Mouse (Mus musculus) midbrain, embryonic 15.5 days (tissue): ENCODE data around the gene Rph3al. TPM values are rescaled to one million over a fixed set of nuclear protein-coding genes. Genes with fewer than 3 reads are reported as not detected.

ENCODE experiments used
- ATAC-seq: fragments of 200-750 bp; cut with Nextera tagmentation; replicated peaks from 2 replicates; pipeline ENCODE4 v1.8.0; 2017; ENCODE audit warnings: moderate TSS enrichment
- H3K27ac ChIP-seq: fragments of 300-500 bp; sonication (generic); 2 replicates; pipeline ENCODE4 v1.5.1; 2015; ENCODE audit warnings: mild to moderate bottlenecking, inconsistent platforms
- H3K27me3 ChIP-seq: fragments of 300-500 bp; sonication (generic); replicated peaks from 2 replicates; pipeline ENCODE4 v1.6.1; 2015; ENCODE audit warnings: inconsistent platforms
- H3K36me3 ChIP-seq: fragments of 300-500 bp; sonication (generic); replicated peaks from 2 replicates; pipeline ENCODE4 v1.6.1; 2015; ENCODE audit warnings: inconsistent platforms
- H3K4me1 ChIP-seq: fragments of 300-500 bp; sonication (generic); 2 replicates; pipeline ENCODE4 v1.6.1; 2015; ENCODE audit warnings: inconsistent platforms
- H3K4me2 ChIP-seq: fragments of 300-500 bp; sonication (generic); 2 replicates; pipeline ENCODE4 v1.6.1; 2015; ENCODE audit warnings: inconsistent platforms, mild to moderate bottlenecking, moderate library complexity
- H3K4me3 ChIP-seq: fragments of 300-500 bp; sonication (generic); 2 replicates; pipeline ENCODE4 v1.5.1; 2015; ENCODE audit warnings: mild to moderate bottlenecking, inconsistent platforms
- H3K9ac ChIP-seq: fragments of 300-500 bp; sonication (generic); 2 replicates; pipeline ENCODE4 v1.6.1; 2015; ENCODE audit warnings: mild to moderate bottlenecking, inconsistent platforms
- H3K9me3 ChIP-seq: fragments of 300-500 bp; sonication (generic); 2 replicates; pipeline ENCODE4 v1.6.1; 2016; ENCODE audit warnings: inconsistent platforms
- WGBS: fragments of 180-500 bp; shearing (Covaris S2); methylation state at CpG from one replicate; pipeline ENCODE4 v1.1.7; 2015; ENCODE audit warnings: mixed read lengths; 5-methylcytosine and 5-hydroxymethylcytosine counted together
- polyA plus RNA-seq: library from polyadenylated mRNA; unstranded; fragments of >200 nt; fragmentation: Nextera tagmentation; extraction: Ambion mirVana; gene quantifications from 2 replicates; pipeline ENCODE4 v1.2.1, GENCODE M21; 2015

Rph3al gene
- polyA plus RNA-seq, 1 experiment from 2014 or later, result 3.2 TPM

- Histone ChIP-seq H3K27ac (no peak overlapping the region), H3K4me2 (peak overlapping the region; percentile 65), H3K9me3 (no peaks in the 10 kb centered on the region), H3K4me3 (peak overlapping the region; percentile 56), H3K36me3 (no peaks in the 10 kb centered on the region), H3K4me1 (peaks cover 26% of the 10 kb centered on the region), H3K9ac (peak overlapping the region; percentile 42), H3K27me3 (peaks cover 47% of the 10 kb centered on the region)
- peak; percentile 24; the same call in 1 of the 2 replicates for ATAC-seq
- 9% methylated on average over 27 of the region's 42 CpGs for WGBS
Measured at GRCm38 (mm10) chr11:75795321-75795636, 142.9 kb downstream of the Rph3al start.

GRCm38 (mm10) chr11:75794602-75795320 is 143.5 kb downstream of the Rph3al start:
- Histone ChIP-seq H3K9ac (peak overlapping the region; percentile 42), H3K4me1 (peaks cover 26% of the 10 kb centered on the region), H3K27me3 (peaks cover 47% of the 10 kb centered on the region), H3K9me3 (no peaks in the 10 kb centered on the region), H3K27ac (no peak overlapping the region), H3K4me3 (peak overlapping the region; percentile 56), H3K4me2 (peak overlapping the region; percentile 65), H3K36me3 (no peaks in the 10 kb centered on the region)
- no peak for ATAC-seq
- WGBS, result 5% methylated on average over 43 of the region's 45 CpGs

- Histone ChIP-seq H3K4me3 (no peak overlapping the region), H3K27me3 (peaks cover 47% of the 10 kb centered on the region), H3K36me3 (no peaks in the 10 kb centered on the region), H3K27ac (no peak overlapping the region), H3K9me3 (no peaks in the 10 kb centered on the region), H3K9ac (no peak overlapping the region), H3K4me2 (no peak overlapping the region), H3K4me1 (peaks cover 26% of the 10 kb centered on the region)
- ATAC-seq, result no peak
- 60% methylated on average over 5 of the region's 5 CpGs for WGBS
Measured at GRCm38 (mm10) chr11:75793351-75793750, 144.9 kb downstream of the Rph3al start.

GRCm38 (mm10) chr11:75792535-75792934 is 145.7 kb downstream of the Rph3al start:
- H3K9ac ChIP-seq, result no peak overlapping the region
- no peak overlapping the region for H3K4me2 ChIP-seq
- H3K36me3 ChIP-seq, result no peaks in the 10 kb centered on the region
- no peak overlapping the region for H3K27ac ChIP-seq
- no peak overlapping the region for H3K4me3 ChIP-seq
- no peak for ATAC-seq
- H3K4me1 ChIP-seq, result peaks cover 26% of the 10 kb centered on the region
- no peaks in the 10 kb centered on the region for H3K9me3 ChIP-seq
- 80% methylated on average over 5 of the region's 5 CpGs for WGBS
- H3K27me3 ChIP-seq, result peaks cover 41% of the 10 kb centered on the region

GRCm38 (mm10) chr11:75785897-75786296 is 152.3 kb downstream of the Rph3al start:
- no peak overlapping the region for H3K4me2 ChIP-seq
- H3K9me3 ChIP-seq, result no peaks in the 10 kb centered on the region
- no peak for ATAC-seq
- no peaks in the 10 kb centered on the region for H3K27me3 ChIP-seq
- WGBS, result 75% methylated on average over 8 of the region's 8 CpGs
- H3K36me3 ChIP-seq, result no peaks in the 10 kb centered on the region
- H3K4me1 ChIP-seq, result no peaks in the 10 kb centered on the region
- no peak overlapping the region for H3K9ac ChIP-seq
- H3K4me3 ChIP-seq, result no peak overlapping the region
- H3K27ac ChIP-seq, result no peak overlapping the region

GRCm38 (mm10) chr11:75783799-75784198 is 154.4 kb downstream of the Rph3al start:
- H3K4me3 ChIP-seq, result no peak overlapping the region
- no peak overlapping the region for H3K27ac ChIP-seq
- no peak overlapping the region for H3K4me2 ChIP-seq
- H3K9me3 ChIP-seq, result no peaks in the 10 kb centered on the region
- H3K27me3 ChIP-seq, result no peaks in the 10 kb centered on the region
- H3K9ac ChIP-seq, result no peak overlapping the region
- WGBS, result 90% methylated on average over 5 of the region's 5 CpGs
- no peak for ATAC-seq
- H3K4me1 ChIP-seq, result no peaks in the 10 kb centered on the region
- H3K36me3 ChIP-seq, result no peaks in the 10 kb centered on the region

GRCm38 (mm10) chr11:75781919-75782318 is 156.3 kb downstream of the Rph3al start:
- H3K27ac ChIP-seq, result no peak overlapping the region
- H3K27me3 ChIP-seq, result no peaks in the 10 kb centered on the region
- H3K36me3 ChIP-seq, result no peaks in the 10 kb centered on the region
- H3K4me2 ChIP-seq, result no peak overlapping the region
- ATAC-seq, result peak; percentile 58
- no peaks in the 10 kb centered on the region for H3K9me3 ChIP-seq
- H3K4me3 ChIP-seq, result no peak overlapping the region
- H3K4me1 ChIP-seq, result no peaks in the 10 kb centered on the region
- WGBS, result 23% methylated on average over 6 of the region's 6 CpGs
- H3K9ac ChIP-seq, result no peak overlapping the region

Other genes starting within 250 kb of the Rph3al start
- 1,262 and 1,349 TPM in 2 replicates for gene Ywhae, start 205.6 kb downstream of the Rph3al start, polyA plus RNA-seq
- gene Doc2b, start 142.4 kb downstream of the Rph3al start, polyA plus RNA-seq, result 3.7 and 4.3 TPM in 2 replicates
- gene 1700016K19Rik, start 61.5 kb upstream of the Rph3al start, polyA plus RNA-seq, result 4.8 and 5.5 TPM in 2 replicates
- 10.9 and 11.3 TPM in 2 replicates for gene Rflnb, start 89.4 kb upstream of the Rph3al start, polyA plus RNA-seq
- gene Vps53, start 241.2 kb upstream of the Rph3al start, polyA plus RNA-seq, result 67.8 and 72.0 TPM in 2 replicates
- 23.9 and 27.1 TPM in 2 replicates for gene Fam57a, start 241.2 kb upstream of the Rph3al start, polyA plus RNA-seq